Mouse (Mus musculus) bone marrow, adult 2 months (tissue): ENCODE results near the gene Nelfb.

Source experiments
- CTCF ChIP-seq: fragments of 200-500 bp; IDR thresholded peaks from 2 replicates; pipeline ENCODE4 v1.5.1; 2011; ENCODE audit warnings: low read length, control low read depth; ENCODE audit not compliant: control insufficient read depth, insufficient read depth
- POLR2A ChIP-seq: fragments of 200-500 bp; IDR thresholded peaks from 2 replicates; pipeline ENCODE4 v1.6.1; 2011; ENCODE audit warnings: low read depth, mild to moderate bottlenecking, control low read depth, low read length, borderline replicate concordance; ENCODE audit not compliant: control insufficient read depth

DNA sequence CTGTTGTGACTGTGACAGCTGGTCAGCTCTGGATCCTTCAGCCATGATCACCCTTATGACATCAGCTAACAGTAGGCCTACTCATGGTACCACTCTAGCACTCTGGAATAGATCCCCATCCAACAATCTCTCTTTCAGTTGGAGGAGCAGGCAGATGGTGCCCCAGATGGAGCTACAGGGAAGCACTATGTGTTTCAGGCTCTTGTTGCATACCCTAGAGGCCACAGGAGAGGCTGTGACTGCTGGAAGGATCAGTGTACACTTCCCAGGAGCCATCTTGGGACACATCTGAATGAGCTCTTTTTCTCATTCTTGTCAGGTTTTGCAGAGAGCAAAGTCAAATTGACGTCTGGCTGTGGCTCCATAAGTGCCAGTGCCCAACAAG, 39.5 kb downstream of the Nelfb start:
- no peak for TF ChIP-seq POLR2A
- no peak for TF ChIP-seq CTCF
